Mouse (Mus musculus) urinary bladder, postnatal 4 days (tissue): Measurements from ENCODE around the gene Prr36.
A peak's percentile ranks its signal among the peaks of the same experiment; 100 is the strongest.

Experiments used
- DNase-seq, 2 experiments: peaks; one replicate each; pipeline ENCODE4 v3.0.0; 2021 to 2022; ENCODE audit warnings: low spot score in 2 of 2

The Prr36 gene

DNA sequence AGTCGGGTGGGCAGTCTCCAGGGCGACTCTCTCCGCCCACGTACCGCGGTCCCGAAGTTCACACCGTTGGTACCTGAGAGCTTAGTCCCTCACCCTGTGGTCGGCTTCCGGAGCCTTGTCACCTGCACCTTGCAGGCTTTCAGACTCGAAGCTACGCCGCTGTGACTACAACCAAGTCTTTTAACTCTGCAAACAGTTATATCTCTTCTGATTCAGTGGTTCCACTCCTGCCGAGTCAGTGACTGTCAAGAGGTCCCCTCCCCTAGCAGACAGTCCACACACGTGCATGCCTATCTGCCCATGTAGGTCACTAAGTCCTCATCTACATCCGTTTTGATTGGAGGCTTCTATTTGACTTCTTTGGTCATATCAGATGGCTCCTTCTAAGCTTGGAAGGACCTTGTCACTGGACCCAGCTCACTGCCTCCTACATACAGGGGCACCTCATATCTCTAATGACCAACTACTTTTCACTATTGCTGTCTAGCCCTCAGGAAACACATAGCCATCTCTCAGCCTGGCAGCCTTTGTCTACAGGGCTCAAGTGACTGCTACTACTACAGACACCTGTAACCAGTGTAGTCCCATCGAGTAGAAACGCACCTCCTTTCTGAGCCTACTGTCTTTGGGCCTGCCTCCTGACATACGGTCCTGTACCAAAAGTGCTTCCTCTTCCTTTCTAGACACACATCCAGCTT is 22.1 kb upstream of the Prr36 start:
- no peak for DNase-seq

- DNase-seq, result peak; percentile 100
Observed at GRCm38 (mm10) chr8:4238434-4239192, 21.4 kb upstream of the Prr36 start, which contains the start of the genes Map2k7 and Gm49320. Gene Map2k7, plus strand, starts transcription at chr8:4238740. Gene Gm49320, plus strand, starts transcription at chr8:4238865.

DNA sequence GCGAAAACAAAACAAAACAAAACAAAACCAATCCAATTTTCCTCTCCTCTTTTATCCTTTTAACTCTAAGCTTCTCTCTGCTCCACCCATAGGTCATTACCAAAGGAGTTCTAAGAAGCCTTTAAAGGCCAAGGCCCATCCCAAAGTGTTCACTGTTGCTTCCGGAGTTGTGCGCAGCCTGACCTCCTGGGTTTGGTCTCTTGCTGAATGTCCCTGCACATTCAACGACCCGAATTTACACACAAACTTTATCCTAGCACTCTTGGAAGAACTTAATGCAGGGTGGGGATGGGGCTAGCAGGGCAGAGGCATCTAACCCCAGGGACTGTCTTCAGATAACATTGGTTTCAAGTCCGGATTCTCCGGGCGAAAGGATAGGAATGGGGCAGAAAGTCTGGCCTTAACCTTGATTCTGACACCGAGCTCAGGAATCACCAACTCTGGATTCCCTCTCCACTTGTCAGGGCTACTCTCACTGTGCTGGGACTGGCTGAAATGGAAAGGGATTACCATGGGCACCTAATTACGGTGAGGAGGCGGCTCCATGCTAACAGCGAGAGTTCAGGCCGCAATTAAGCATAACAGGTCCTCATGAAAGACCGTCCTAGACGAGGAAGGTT is 20.7 kb upstream of the Prr36 start:
- DNase-seq, result no peak

DNA sequence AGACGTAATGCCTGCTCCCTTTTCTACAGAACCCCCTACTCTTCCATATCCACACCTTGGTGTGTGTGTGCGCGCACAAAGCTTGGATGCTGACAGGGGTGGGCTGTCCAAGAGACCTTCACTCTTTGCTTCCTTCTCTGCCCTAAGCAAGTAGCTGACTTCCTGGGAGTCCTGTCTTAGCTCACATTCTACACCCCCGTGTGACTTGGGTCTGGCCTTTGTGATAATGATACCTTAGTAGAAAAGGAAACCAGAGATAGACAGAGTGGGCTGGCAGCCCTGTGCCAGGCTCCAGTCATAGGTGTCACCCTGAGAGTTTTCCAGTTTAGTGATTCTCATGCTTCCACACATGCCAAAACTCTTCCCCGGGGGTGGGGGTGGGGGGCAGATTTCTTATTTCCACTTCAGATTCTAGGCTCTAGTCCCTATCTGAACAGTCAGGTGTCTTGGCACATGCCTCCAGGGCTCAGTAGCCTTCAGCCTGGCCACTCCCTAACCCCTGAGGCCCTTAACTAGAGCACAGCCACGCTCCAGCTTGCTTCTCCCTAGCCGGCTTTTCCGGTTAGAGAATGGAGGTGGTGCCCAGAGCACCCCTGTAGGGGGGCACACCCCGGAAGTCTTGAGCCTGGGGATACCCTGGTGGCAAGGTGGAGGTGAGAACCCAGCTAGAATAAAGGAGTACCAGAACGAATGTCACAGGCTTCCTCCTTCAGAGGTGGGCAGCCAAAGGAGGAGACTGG is 13.5 kb upstream of the Prr36 start:
- no peak for DNase-seq

GRCm38 (mm10) chr8:4229784-4230183 is 12.5 kb upstream of the Prr36 start:
- DNase-seq, result no peak

DNA sequence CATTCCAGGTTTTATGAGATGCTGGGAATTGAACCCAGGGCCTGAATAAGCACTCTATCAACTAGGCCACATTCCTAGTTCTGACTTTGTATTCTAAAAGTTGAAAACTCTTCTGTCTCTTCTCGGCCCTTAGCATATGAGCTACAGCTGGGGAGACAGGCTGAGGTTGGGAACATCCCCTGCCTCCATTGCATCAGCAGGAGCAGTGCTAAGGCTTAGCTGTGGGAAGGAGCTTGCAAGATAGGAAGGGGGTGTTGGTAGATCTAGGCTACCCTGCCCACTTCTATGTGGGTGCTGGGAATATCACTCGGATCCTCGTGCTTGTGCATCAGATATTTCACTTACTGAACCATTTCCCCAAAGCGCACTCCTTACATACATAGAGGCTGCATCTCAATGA is 10.7 kb upstream of the Prr36 start:
- no peak for DNase-seq

- DNase-seq, result no peak
Observed at GRCm38 (mm10) chr8:4226739-4227347, 9.6 kb upstream of the Prr36 start, which contains the start of gene Lrrc8e. Gene Lrrc8e, plus strand, starts transcription at chr8:4226827.

DNA sequence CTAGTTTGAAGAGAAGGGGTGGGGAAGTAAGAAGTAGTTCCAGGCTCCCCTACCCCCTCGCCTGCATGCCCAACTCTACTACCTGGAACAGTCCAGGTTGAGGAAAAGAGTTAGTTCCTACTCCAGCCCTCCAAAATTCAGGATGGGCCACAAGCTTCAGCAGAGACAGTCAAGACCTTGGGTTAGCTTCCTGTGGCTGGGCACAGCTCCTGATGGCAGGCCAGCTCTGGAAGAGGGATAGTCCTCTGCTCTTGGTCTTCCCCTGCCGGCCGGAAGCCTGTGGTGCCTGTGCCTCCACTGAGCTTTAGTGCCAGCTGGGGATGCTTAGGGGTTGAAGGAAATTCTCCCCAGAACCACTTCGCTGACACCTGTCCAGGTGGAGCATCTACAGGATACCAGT is 9.1 kb upstream of the Prr36 start:
- no peak for DNase-seq

DNA sequence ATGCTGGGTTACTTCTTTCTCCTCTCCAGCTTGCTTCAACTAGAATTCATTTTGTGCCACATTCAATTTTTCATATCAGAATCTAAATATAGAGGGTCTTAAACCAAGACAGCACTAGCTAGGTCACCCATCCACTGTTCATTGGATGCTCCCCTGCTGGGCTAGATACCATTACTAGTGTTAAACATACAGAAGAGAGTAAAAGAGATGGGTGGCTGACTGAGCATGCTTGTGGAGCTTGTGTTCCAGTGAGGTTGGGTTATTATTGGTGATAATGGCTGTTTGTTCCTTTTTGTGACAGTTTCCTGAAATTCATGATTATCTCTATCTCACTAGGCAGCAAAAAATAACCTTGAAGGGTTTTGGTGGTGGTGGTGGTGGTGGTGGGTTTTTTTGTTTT is 4.8 kb upstream of the Prr36 start:
- DNase-seq, result no peak

DNA sequence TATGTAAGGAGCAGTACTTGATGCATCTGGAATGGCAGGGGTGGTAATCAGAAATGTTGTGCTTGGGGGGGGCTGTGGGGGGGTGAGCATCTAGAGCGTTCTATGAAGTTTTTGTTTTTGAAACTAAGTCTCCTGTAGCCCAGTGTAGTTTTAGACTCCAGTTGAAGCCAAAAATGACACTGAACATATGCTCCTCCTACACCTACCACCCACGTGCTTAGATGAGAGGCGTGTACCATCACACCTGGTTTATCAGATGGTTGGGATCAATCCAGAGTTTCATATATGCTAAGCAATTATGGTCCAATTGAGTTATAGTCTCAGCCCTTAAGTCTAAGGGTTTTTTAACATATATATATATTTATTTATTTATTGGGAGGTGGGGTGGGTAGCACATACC is 2.4 kb upstream of the Prr36 start:
- DNase-seq, result no peak

- DNase-seq, result no peak
Observed at GRCm38 (mm10) chr8:4216296-4216695, 963 bp downstream of the Prr36 start.

- DNase-seq, result peak; percentile 54 to 65
Observed at GRCm38 (mm10) chr8:4214006-4214980, 3.0 kb downstream of the Prr36 start.

DNA sequence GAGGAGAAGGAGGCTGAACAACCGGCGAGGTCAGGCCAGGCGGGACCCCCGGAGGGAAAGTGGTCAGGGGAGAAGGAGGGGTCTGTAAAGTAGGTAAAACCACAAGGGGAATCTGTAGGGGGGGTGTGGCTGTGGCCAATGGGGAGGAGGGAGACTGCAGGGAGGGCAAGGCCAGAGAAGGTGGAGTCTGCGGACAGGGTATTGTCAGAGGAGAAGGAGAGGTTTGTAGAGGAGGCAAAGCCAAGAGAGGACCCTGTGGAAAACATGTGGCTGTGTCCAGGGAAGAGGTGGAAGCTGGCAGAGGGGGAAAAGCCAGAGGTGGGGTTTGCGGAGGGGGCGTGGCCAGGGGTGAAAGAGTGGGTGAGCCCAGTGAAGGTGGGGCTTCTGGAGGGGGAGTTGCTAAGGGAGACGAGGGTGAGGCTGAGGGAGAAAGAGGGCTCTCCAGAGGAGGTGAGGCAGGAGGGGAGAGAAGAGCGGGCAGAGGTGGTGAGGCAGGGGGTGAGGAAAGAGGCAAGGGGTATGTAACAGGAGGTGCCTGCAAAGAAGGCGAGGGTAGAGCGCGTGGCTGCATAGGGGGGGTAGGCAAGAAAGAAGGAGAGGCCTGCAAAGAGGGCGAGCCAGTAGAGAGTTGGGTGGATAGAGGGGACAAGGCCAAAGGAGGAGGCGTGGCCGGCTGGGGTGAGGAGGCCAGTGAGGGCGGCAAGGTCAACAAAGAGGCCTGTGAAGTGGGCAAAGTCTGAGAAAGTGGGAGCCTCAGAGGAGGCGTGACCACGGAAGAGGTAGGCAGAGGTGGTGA is 3.9 kb downstream of the Prr36 start:
- peak; percentile 59 to 75 for DNase-seq

DNA sequence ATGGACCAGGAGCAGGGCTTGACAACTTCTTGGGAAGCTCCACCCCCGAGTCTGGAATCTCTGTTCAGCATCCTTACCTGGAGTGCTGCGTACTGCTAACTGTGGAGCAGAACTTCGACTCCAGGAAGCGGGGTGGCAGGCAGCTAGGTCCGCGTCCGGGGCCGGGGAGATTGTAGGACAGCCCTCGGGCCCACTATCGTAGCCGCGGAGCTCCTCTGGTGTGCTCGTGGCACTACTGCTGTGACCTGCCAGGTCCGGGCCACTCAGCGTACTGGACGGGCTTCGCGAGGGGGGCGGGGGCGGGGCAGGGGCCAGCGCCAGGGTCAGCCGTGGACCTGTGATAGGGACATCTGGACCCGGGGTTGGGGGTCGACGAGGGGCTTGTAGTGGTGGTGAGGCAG is 4.5 kb downstream of the Prr36 start:
- no peak for DNase-seq

DNA sequence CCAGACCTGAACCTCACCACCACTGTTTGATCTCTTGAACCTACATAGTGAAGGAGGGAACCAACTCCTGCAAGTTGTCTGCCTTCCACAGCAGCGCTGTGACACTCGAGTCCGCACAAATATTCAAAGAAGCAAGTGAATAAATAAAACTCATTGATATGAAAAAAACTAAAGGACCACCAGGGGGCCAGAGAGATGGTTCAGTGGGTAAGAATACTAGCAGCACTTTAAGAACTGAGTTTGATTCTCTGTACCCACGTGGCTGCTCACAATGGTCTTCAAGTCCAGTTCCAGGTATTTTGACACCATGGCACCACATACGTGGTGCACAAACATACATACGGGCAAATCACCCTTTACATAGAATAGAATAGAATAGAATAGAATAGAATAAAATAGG is 6.2 kb downstream of the Prr36 start:
- no peak for DNase-seq

- DNase-seq, result no peak
Observed at GRCm38 (mm10) chr8:4207016-4207350, 10.3 kb downstream of the Prr36 start.

DNA sequence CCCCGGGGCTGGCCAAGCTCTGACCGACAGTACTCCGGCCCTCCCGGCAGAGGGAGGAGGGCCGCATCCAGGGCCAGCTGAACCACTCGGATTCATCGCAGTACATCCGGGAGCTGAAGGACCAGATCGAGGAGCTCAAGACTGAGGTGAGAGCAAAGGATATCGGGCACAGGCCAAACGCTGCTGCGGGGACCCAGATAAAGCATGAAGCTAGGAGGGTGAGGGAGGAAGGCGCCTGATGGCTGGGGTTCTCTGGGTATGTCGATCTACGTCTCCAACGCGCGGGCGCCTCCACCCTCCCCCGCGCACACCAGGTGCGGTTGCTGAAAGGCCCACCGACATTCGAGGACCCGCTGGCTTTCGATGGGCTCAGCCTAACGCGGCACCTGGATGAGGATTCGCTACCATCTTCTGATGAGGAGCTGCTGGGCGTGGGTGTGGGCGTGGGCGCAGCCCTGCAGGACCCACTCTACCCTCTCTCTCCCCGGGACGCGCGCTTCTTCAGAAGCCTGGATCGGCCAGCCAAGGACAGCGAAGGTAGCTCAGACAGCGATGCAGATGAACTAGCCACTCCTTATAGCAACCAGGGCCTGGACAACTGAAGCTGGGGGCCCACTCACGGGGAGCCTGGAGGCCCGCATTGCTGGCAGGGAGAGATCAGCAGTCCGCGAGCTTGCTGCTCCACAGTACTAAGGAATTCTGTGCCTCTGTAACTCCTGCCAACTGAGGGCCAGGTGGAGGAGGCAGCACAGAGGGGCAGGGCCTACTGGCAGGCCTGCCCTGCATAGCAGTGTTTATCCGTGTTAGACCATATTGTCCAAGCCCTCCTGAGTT is 10.9 kb downstream of the Prr36 start:
- DNase-seq, result no peak

DNA sequence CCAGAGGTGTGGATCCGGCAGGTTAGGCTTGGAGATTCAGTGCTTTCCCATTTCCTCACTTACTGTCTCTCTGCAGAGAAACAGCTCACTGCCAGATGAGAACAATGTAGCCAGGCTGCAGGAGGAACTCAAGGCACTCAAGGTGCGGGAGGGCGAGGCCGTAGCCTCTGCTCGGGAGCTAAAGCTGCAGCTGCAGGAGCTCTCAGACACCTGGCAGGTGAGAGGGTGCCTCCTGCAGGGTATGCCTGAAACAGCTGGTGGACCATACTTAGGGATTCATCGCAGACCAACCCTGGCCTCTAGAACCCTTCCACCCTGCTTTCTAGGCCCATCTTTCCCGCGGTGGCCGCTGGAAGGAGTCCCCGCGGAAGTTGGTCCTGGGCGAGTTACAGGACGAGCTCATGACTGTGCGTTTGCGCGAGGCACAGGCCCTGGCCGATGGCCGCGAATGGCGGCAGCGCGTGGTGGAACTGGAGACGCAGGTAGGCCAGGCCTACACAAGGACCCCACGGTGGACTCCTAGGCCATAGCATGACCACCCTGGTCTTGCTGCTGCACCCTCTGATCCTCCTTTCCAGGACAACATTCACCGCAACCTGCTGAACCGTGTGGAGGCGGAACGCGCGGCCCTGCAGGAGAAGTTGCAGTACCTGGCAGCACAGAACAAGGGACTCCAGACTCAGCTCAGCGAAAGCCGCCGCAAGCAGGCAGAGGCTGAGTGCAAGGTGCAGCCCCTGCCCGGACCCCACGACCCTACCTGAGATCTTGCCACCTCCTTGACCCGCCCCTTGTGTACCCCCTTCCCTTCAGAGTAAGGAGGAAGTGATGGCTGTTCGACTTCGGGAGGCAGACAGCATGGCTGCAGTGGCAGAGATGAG is 11.8 kb downstream of the Prr36 start:
- DNase-seq, result no peak
